Mouse (Mus musculus) MEL-GATA-1-ER (cell line): ENCODE results near the gene Depdc1b.

Experiments used
- DNase-seq: peaks from one replicate; pipeline ENCODE4 v3.0.0-alpha.2; 2012; ENCODE audit warnings: low read depth; ENCODE audit errors: extremely low read depth

Depdc1b gene

GRCm38 (mm10) chr13:108316487-108316903 is 363 bp downstream of the Depdc1b start:
- peak; percentile 80 for DNase-seq

- no peak for DNase-seq
These were observed 1.3 kb downstream of the Depdc1b start for GRCm38 (mm10) chr13:108317414-108317813.

GRCm38 (mm10) chr13:108319028-108319427 is 2.9 kb downstream of the Depdc1b start:
- no peak for DNase-seq

- no peak for DNase-seq
These were observed 4.1 kb downstream of the Depdc1b start for GRCm38 (mm10) chr13:108320216-108320615.

- DNase-seq: no peak
These were observed 6.3 kb downstream of the Depdc1b start for GRCm38 (mm10) chr13:108322466-108322865.

GRCm38 (mm10) chr13:108323317-108323716 is 7.2 kb downstream of the Depdc1b start:
- no peak for DNase-seq

GRCm38 (mm10) chr13:108323866-108324829 is 8.0 kb downstream of the Depdc1b start:
- no peak for DNase-seq

- DNase-seq: no peak
These were observed 9.7 kb downstream of the Depdc1b start for GRCm38 (mm10) chr13:108325871-108326270.

GRCm38 (mm10) chr13:108326351-108326750 is 10.2 kb downstream of the Depdc1b start:
- DNase-seq: no peak

GRCm38 (mm10) chr13:108327047-108327446 is 10.9 kb downstream of the Depdc1b start:
- no peak for DNase-seq

- no peak for DNase-seq
These were observed 12.5 kb downstream of the Depdc1b start for GRCm38 (mm10) chr13:108328406-108329180.

- no peak for DNase-seq
These were observed 13.6 kb downstream of the Depdc1b start for GRCm38 (mm10) chr13:108329693-108330092.

GRCm38 (mm10) chr13:108335257-108336003 is 19.3 kb downstream of the Depdc1b start:
- peak; percentile 58 for DNase-seq

GRCm38 (mm10) chr13:108336192-108336591 is 20.1 kb downstream of the Depdc1b start:
- no peak for DNase-seq

GRCm38 (mm10) chr13:108337340-108337739 is 21.2 kb downstream of the Depdc1b start:
- no peak for DNase-seq

GRCm38 (mm10) chr13:108338076-108338836 is 22.1 kb downstream of the Depdc1b start:
- DNase-seq: no peak

- no peak for DNase-seq
These were observed 23.9 kb downstream of the Depdc1b start for GRCm38 (mm10) chr13:108339907-108340596.

- no peak for DNase-seq
These were observed 25.5 kb downstream of the Depdc1b start for GRCm38 (mm10) chr13:108341585-108341984.

GRCm38 (mm10) chr13:108345756-108346155 is 29.6 kb downstream of the Depdc1b start:
- no peak for DNase-seq

GRCm38 (mm10) chr13:108347016-108347415 is 30.9 kb downstream of the Depdc1b start:
- no peak for DNase-seq
